Mouse (Mus musculus): Measurements from ENCODE around the gene Eif4enif1.

DNA sequence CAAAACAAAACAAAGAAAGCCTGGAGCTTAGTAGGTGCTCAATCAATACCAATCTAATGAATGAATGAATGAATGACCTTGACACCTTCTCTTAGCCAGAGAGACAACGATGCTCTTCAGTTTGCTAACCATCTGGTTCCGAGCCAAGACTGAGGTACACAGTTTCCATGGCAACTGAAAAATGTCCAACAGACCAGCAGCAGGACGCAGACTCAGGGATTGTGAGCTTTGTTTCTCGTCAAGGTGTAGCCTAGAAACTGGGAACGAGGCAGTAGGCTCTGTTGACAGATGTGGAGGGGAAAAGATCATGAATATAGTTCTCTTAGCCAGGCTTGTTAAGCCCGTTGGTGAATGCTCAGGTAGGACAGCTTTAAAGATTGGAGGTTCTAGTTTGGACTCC is 84.9 kb downstream of the Eif4enif1 start:
- TF ChIP-seq POLR2A (IDR thresholded peaks at IDR 0.05; ENCODE audit: insufficient read depth, low read depth, low read length), result no peak
- TF ChIP-seq CTCF (IDR thresholded peaks at IDR 0.05; ENCODE audit: insufficient read depth, low read depth, low read length), result no peak
